Mouse (Mus musculus): ENCODE data around the gene Cacng4. TPM values are rescaled to one million over a fixed set of nuclear protein-coding genes. Genes with fewer than 3 reads are reported as not detected.

Gene Cacng4
- polyA plus RNA-seq, 2 experiments, result 4.8 to 13.9 TPM

- Histone ChIP-seq H3K27me3 (ENCODE audit: control insufficient read depth, insufficient read depth, low read length) (peaks cover 52% of the 10 kb centered on the region), H3K9ac (ENCODE audit: low read depth, low read length, severe bottlenecking) (no peak overlapping the region), H3K4me1 (ENCODE audit: control insufficient read depth, insufficient read depth, low read length) (peaks cover 22% of the 10 kb centered on the region), H3K9me3 (ENCODE audit: control insufficient read depth, low read length) (no peaks in the 10 kb centered on the region), H3K4me2 (replicated peaks; ENCODE audit: low read depth, low read length, severe bottlenecking) (peak overlapping the region; percentile 99; the same call in 1 of the 2 replicates), H3K27ac (replicated peaks; ENCODE audit: low read depth, low read length) (no peak overlapping the region), H3K4me3 (replicated peaks; ENCODE audit: low read length) (peak overlapping the region; percentile 66; the same call in 1 of the 2 replicates), H3K36me3 (ENCODE audit: control insufficient read depth, insufficient read depth, low read length) (no peaks in the 10 kb centered on the region)
- no peak for TF ChIP-seq POLR2A (IDR thresholded peaks at IDR 0.05; ENCODE audit: borderline replicate concordance, extremely low read depth, insufficient read depth, insufficient read length)
- DNase-seq (ENCODE audit: low spot score) (no peak), ATAC-seq (ENCODE audit: low FRiP score, low read depth) (no peak)
- WGBS, result 3% methylated on average over 9 of the region's 9 CpGs
Measured at GRCm38 (mm10) chr11:107795384-107796035, 1.2 kb upstream of the Cacng4 start.

GRCm38 (mm10) chr11:107794103-107794493 lies 259 bp downstream of the Cacng4 start:
- peak overlapping the region; percentile 66 for H3K4me3 ChIP-seq (replicated peaks; ENCODE audit: low read length)
- DNase-seq (ENCODE audit: low spot score) (no peak), ATAC-seq (ENCODE audit: low FRiP score, low read depth) (peak; percentile 16)
- peaks cover 45% of the 10 kb centered on the region for H3K27me3 ChIP-seq (ENCODE audit: control insufficient read depth, insufficient read depth, low read length)
- H3K4me1 ChIP-seq (ENCODE audit: control insufficient read depth, insufficient read depth, low read length), result peaks cover 22% of the 10 kb centered on the region
- no peaks in the 10 kb centered on the region for H3K36me3 ChIP-seq (ENCODE audit: control insufficient read depth, insufficient read depth, low read length)
- 0 out of 2 replicates have a peak overlapping the region, but pooled peaks have one; percentile 9 for H3K27ac ChIP-seq (replicated peaks; ENCODE audit: low read depth, low read length)
- peak overlapping the region; percentile 60 for H3K9ac ChIP-seq (ENCODE audit: low read depth, low read length, severe bottlenecking)
- peak overlapping the region; percentile 99 for H3K4me2 ChIP-seq (replicated peaks; ENCODE audit: low read depth, low read length, severe bottlenecking)
- no peaks in the 10 kb centered on the region for H3K9me3 ChIP-seq (ENCODE audit: control insufficient read depth, low read length)
- WGBS, result 1% methylated on average over 24 of the region's 41 CpGs
- no peak for TF ChIP-seq POLR2A (IDR thresholded peaks at IDR 0.05; ENCODE audit: borderline replicate concordance, extremely low read depth, insufficient read depth, insufficient read length)

DNA sequence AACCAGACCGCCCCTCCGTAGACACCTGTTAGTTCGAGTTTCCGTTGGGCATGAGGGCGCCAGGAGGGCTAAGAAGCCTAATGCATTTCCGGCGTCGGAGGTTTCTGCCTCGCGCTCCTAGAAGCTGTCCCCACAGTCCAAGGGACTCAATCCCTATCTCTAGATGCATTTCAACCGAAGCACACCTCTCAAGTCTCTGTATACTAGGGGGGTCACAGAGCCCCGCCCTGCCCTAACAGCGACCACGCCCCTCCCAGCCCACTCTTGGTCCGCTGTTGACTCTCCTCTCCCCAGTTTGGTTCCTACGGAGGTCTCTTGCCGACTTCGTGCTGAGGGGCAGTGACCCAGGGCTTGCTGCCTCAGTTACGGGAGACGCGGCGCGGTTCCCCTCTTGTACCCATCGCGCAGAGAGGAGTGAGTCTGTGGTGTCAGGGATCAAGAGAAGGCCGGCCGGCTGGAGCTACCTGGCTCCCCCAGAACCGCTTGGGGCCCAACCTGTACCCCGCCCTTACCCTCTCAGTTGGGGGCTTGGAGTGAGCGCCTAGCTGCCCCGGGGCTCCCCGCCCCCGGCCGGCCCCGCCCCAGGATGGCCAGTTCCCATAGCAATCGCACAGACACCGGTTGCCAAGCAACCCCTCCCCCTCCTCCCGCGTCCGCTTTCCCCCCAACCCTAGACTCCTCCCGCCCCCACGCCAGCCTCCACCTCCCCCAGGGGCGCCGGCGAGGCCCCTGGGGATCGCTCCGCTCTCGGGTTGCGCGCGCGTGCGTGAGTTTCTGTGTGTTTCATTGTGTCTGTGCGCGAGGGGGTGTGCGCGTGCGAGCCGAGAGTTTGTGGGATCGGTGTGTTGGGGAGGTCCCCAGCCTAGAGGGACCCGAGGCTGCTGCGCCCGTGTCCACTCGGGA lies 906 bp downstream of the Cacng4 start:
- Histone ChIP-seq H3K9ac (ENCODE audit: low read depth, low read length, severe bottlenecking) (peak overlapping the region; percentile 60), H3K36me3 (ENCODE audit: control insufficient read depth, insufficient read depth, low read length) (no peaks in the 10 kb centered on the region), H3K4me1 (ENCODE audit: control insufficient read depth, insufficient read depth, low read length) (peaks cover 22% of the 10 kb centered on the region), H3K9me3 (ENCODE audit: control insufficient read depth, low read length) (no peaks in the 10 kb centered on the region), H3K27ac (replicated peaks; ENCODE audit: low read depth, low read length) (0 out of 2 replicates have a peak overlapping the region, but pooled peaks have one; percentile 9), H3K27me3 (ENCODE audit: control insufficient read depth, insufficient read depth, low read length) (peaks cover 38% of the 10 kb centered on the region), H3K4me2 (replicated peaks; ENCODE audit: low read depth, low read length, severe bottlenecking) (peak overlapping the region; percentile 99), H3K4me3 (replicated peaks; ENCODE audit: low read length) (peak overlapping the region; percentile 66)
- TF ChIP-seq POLR2A (IDR thresholded peaks at IDR 0.05; ENCODE audit: borderline replicate concordance, extremely low read depth, insufficient read depth, insufficient read length), result no peak
- peak; percentile 38; the same call in 1 of the 2 replicates for ATAC-seq (ENCODE audit: low FRiP score, low read depth)
- WGBS, result 1% methylated on average over 41 of the region's 64 CpGs
- peak; percentile 32 for DNase-seq (ENCODE audit: low spot score)

DNA sequence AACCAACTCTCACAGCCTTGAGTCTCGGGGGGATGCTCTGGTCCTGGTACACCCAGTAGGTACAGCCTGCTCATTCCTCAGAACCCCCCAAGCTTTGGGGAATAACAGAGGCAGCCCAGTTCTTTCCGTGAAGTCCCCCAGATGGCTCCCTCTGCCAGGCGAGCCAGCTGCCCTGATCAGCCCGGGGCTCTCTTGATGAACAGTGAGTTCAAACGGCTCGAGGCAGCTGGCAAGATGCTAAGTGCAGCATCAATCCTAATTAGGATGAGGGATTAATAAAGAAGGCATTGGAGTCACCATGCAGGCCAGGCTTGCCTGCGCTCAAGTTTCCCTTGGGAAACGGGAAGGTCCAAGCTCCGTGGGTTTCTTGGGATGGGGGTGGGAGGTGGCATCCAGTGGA lies 2.2 kb downstream of the Cacng4 start:
- Histone ChIP-seq H3K27ac (replicated peaks; ENCODE audit: low read depth, low read length) (no peak overlapping the region), H3K4me3 (replicated peaks; ENCODE audit: low read length) (no peak overlapping the region), H3K36me3 (ENCODE audit: control insufficient read depth, insufficient read depth, low read length) (no peaks in the 10 kb centered on the region), H3K4me2 (replicated peaks; ENCODE audit: low read depth, low read length, severe bottlenecking) (no peak overlapping the region), H3K9ac (ENCODE audit: low read depth, low read length, severe bottlenecking) (no peak overlapping the region), H3K4me1 (ENCODE audit: control insufficient read depth, insufficient read depth, low read length) (peaks cover 22% of the 10 kb centered on the region), H3K9me3 (ENCODE audit: control insufficient read depth, low read length) (no peaks in the 10 kb centered on the region), H3K27me3 (ENCODE audit: control insufficient read depth, insufficient read depth, low read length) (peaks cover 28% of the 10 kb centered on the region)
- no peak for ATAC-seq (ENCODE audit: low FRiP score, low read depth)
- no peak for DNase-seq (ENCODE audit: low spot score)
- no peak for TF ChIP-seq POLR2A (IDR thresholded peaks at IDR 0.05; ENCODE audit: borderline replicate concordance, extremely low read depth, insufficient read depth, insufficient read length)
- 20% methylated on average over 9 of the region's 9 CpGs for WGBS

DNA sequence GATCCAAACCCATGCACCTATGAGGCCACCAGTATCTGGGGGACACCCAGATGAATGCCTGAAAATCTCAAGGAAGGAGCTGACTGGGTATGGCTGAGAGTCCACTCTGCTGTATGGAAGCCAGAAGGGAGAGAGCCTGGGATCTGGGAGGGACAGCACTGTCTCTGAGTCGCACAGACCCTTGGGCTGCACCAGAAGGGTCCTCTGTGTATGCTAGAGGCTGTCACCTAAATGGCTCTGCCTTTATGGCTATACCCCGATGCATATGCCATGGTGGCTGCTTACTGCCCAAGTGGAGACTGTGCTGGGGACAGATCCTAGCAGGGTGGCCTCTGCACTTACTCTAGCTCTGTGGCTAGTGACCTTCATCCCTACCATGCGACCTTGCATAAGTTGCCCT lies 8.6 kb downstream of the Cacng4 start:
- no peak for TF ChIP-seq POLR2A (IDR thresholded peaks at IDR 0.05; ENCODE audit: borderline replicate concordance, extremely low read depth, insufficient read depth, insufficient read length)
- no peaks in the 10 kb centered on the region for H3K9me3 ChIP-seq (ENCODE audit: control insufficient read depth, low read length)
- no peak for ATAC-seq (ENCODE audit: low FRiP score, low read depth)
- H3K27me3 ChIP-seq (ENCODE audit: control insufficient read depth, insufficient read depth, low read length), result no peaks in the 10 kb centered on the region
- H3K9ac ChIP-seq (ENCODE audit: low read depth, low read length, severe bottlenecking), result no peak overlapping the region
- no peaks in the 10 kb centered on the region for H3K4me1 ChIP-seq (ENCODE audit: control insufficient read depth, insufficient read depth, low read length)
- no peak overlapping the region for H3K27ac ChIP-seq (replicated peaks; ENCODE audit: low read depth, low read length)
- no peak overlapping the region for H3K4me2 ChIP-seq (replicated peaks; ENCODE audit: low read depth, low read length, severe bottlenecking)
- H3K4me3 ChIP-seq (replicated peaks; ENCODE audit: low read length), result no peak overlapping the region
- no peaks in the 10 kb centered on the region for H3K36me3 ChIP-seq (ENCODE audit: control insufficient read depth, insufficient read depth, low read length)
- WGBS, result 79% methylated on average over 3 of the region's 3 CpGs
- DNase-seq (ENCODE audit: low spot score), result no peak
